Mouse (Mus musculus) hindbrain, embryonic 14.5 days (tissue): ENCODE data around the gene Hdhd3. TPM values are rescaled to one million over a fixed set of nuclear protein-coding genes. Genes with fewer than 3 reads are reported as not detected.

Experiments
- ATAC-seq: fragments of 200-750 bp; cut with Nextera tagmentation; 2 replicates; pipeline ENCODE4 v1.8.0; 2017; ENCODE audit warnings: moderate number of reproducible peaks, mild to moderate bottlenecking, moderate TSS enrichment, moderate library complexity; ENCODE audit not compliant: low FRiP score
- DNase-seq: peaks from one replicate; pipeline ENCODE4 v3.0.0-alpha.2; 2015; ENCODE audit warnings: low spot score
- H3K27ac ChIP-seq: fragments of 300-500 bp; sonication (generic); 2 replicates; pipeline ENCODE4 v1.5.1; 2014; ENCODE audit warnings: mild to moderate bottlenecking, moderate library complexity
- H3K27me3 ChIP-seq: fragments of 300-500 bp; sonication (generic); 2 replicates; pipeline ENCODE4 v1.6.1; 2014; ENCODE audit warnings: mild to moderate bottlenecking, low read length, mixed read lengths; ENCODE audit not compliant: control insufficient read depth, insufficient read depth
- H3K36me3 ChIP-seq: fragments of 300-500 bp; sonication (generic); replicated peaks from 2 replicates; pipeline ENCODE4 v1.6.1; 2014; ENCODE audit not compliant: control insufficient read depth, insufficient read depth
- H3K4me1 ChIP-seq: fragments of 300-500 bp; sonication (generic); replicated peaks from 2 replicates; pipeline ENCODE4 v1.6.1; 2014; ENCODE audit warnings: antibody characterized with exemption, low read length, mixed read lengths; ENCODE audit not compliant: control insufficient read depth, insufficient read depth
- H3K4me2 ChIP-seq: fragments of 300-500 bp; sonication (generic); replicated peaks from 2 replicates; pipeline ENCODE4 v1.6.1; 2014; ENCODE audit warnings: mild to moderate bottlenecking, moderate library complexity
- H3K4me3 ChIP-seq: fragments of 300-500 bp; sonication (generic); replicated peaks from 2 replicates; pipeline ENCODE4 v1.5.1; 2014; ENCODE audit warnings: mild to moderate bottlenecking, low read length
- H3K9ac ChIP-seq: fragments of 300-500 bp; sonication (generic); 2 replicates; pipeline ENCODE4 v1.6.1; 2014
- H3K9me3 ChIP-seq: fragments of 300-500 bp; sonication (generic); 2 replicates; pipeline ENCODE4 v1.6.1; 2016; ENCODE audit warnings: low read length; ENCODE audit not compliant: control insufficient read depth
- WGBS: fragments of 180-500 bp; shearing (Covaris S2); extraction: QIAGEN DNeasy Blood & Tissue Kit; methylation state at CpG from one replicate; pipeline ENCODE4 v1.1.7; 2014; 5-methylcytosine and 5-hydroxymethylcytosine counted together
- polyA plus RNA-seq: library from polyadenylated mRNA; unstranded; fragments of >200 nt; fragmentation: Nextera tagmentation; extraction: Ambion mirVana; gene quantifications from 2 replicates; pipeline ENCODE4 v1.2.1, GENCODE M21; 2014

The Hdhd3 gene
- 11.7 and 13.3 TPM in 2 replicates for polyA plus RNA-seq

DNA sequence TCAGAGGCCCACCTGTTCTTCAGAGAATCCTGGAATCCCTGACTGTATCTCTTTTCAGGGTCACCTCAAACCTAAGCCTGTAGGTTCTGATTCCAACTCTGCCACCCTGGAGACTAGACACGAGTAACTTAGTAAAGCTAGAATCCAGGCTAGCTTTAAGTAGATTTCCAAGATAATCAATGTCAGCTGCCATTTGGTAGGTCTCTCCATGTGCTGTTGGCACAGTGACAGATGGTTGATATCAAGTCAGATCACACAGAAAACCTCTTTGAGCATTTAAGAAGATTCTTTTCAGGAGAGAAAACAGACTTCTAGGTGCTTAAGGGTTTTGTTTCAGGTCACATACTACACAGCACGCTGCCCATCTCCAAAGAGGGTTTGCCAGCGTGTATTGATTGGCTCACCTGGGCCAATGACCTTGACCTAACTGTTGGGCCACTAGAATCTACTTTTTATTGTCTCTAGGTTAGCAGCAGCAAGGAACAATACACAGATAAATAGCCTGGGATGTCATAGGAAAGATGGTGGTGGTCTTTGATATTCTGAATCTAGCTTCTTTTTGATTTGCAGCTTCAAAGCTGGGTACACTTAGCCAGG is at the start of gene Hdhd3:
TSS of gene Hdhd3 (minus strand) at position 94 of the 597 bp plus-strand sequence.
- Histone ChIP-seq H3K9ac (peak within 1 kb of the TSS; percentile 83), H3K27me3 (no peaks in the 10 kb centered on the region), H3K9me3 (no peaks in the 10 kb centered on the region), H3K4me2 (peak within 1 kb of the TSS; percentile 55), H3K27ac (0 out of 2 replicates have a peak within 1 kb of the TSS, but pooled peaks have one; percentile 68), H3K4me1 (0 out of 2 replicates have a peak, but pooled peaks cover 7% of the 10 kb centered on the region), H3K36me3 (peaks cover 16% of the 10 kb centered on the region), H3K4me3 (peak within 1 kb of the TSS; percentile 78)
- ATAC-seq (no peak), DNase-seq (no peak)
- 81% methylated on average over 3 of the region's 3 CpGs for WGBS

- no peaks in the 10 kb centered on the region for H3K4me1 ChIP-seq
- DNase-seq (no peak), ATAC-seq (no peak)
- no peaks in the 10 kb centered on the region for H3K27me3 ChIP-seq
- H3K4me2 ChIP-seq = no peak overlapping the region
- no peak overlapping the region for H3K4me3 ChIP-seq
- H3K9me3 ChIP-seq = no peaks in the 10 kb centered on the region
- 91% methylated on average over 7 of the region's 7 CpGs for WGBS
- no peak overlapping the region for H3K9ac ChIP-seq
- H3K27ac ChIP-seq = no peak overlapping the region
- no peaks in the 10 kb centered on the region for H3K36me3 ChIP-seq
Measured at GRCm38 (mm10) chr4:62551966-62552365, 48.7 kb upstream of the Hdhd3 start.

DNA sequence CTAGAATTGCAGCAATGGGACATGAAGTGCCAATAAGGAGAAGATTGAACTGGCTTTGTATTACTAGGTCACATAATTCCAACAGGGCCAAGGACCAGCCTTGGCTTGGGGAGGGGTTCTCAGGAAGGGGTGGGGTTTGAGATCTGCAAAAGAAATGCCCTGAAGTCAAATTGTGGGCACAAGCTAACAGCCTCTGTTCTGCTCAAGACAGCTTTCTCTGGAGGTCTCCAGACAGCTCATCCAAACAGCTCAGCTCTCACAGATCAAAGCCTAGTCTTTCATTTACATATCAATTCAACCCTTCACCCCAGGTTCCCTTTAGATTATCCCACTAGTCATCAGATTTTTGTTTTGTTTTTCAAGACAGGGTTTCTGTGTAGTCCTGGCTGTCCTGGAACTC is 41.5 kb upstream of the Hdhd3 start:
- no peaks in the 10 kb centered on the region for H3K4me1 ChIP-seq
- H3K4me3 ChIP-seq = no peak overlapping the region
- no peak overlapping the region for H3K27ac ChIP-seq
- ATAC-seq = no peak
- DNase-seq = no peak
- no peaks in the 10 kb centered on the region for H3K9me3 ChIP-seq
- no peak overlapping the region for H3K9ac ChIP-seq
- no peak overlapping the region for H3K4me2 ChIP-seq
- H3K27me3 ChIP-seq = no peaks in the 10 kb centered on the region
- H3K36me3 ChIP-seq = no peaks in the 10 kb centered on the region

GRCm38 (mm10) chr4:62543782-62544181 is 40.5 kb upstream of the Hdhd3 start:
- H3K4me2 ChIP-seq = no peak overlapping the region
- H3K27ac ChIP-seq = no peak overlapping the region
- H3K4me1 ChIP-seq = no peaks in the 10 kb centered on the region
- H3K36me3 ChIP-seq = no peaks in the 10 kb centered on the region
- no peaks in the 10 kb centered on the region for H3K27me3 ChIP-seq
- ATAC-seq (no peak), DNase-seq (no peak)
- H3K4me3 ChIP-seq = no peak overlapping the region
- no peaks in the 10 kb centered on the region for H3K9me3 ChIP-seq
- H3K9ac ChIP-seq = no peak overlapping the region
- 96% methylated on average over 6 of the region's 6 CpGs for WGBS

GRCm38 (mm10) chr4:62541802-62542201 is 38.5 kb upstream of the Hdhd3 start:
- Histone ChIP-seq H3K4me2 (no peak overlapping the region), H3K9me3 (no peaks in the 10 kb centered on the region), H3K36me3 (no peaks in the 10 kb centered on the region), H3K4me1 (no peaks in the 10 kb centered on the region), H3K27me3 (no peaks in the 10 kb centered on the region), H3K9ac (no peak overlapping the region), H3K4me3 (no peak overlapping the region), H3K27ac (no peak overlapping the region)
- ATAC-seq = no peak
- no peak for DNase-seq
- 76% methylated on average over 3 of the region's 3 CpGs for WGBS

DNA sequence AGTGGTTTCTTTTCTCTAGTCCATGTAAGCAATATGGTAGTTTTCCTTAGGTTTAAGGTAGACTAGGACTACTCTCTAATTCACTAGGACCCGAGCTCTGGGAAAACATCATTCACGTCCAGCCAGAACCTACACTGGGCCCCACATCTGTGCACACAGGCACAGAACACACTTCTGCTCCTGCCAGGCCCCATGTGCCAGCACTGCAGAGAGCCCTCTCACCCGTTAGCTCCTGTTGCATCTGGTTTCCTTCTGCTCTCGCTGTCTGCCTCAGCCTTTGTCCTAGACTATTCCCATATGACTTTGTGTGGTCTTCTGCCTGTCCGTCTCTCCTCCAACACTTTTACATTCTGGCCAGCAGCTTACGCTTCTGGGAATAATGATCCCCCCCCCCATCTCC is 30.5 kb upstream of the Hdhd3 start:
- WGBS = 82% methylated on average over 6 of the region's 6 CpGs
- ATAC-seq = no peak
- no peak overlapping the region for H3K4me2 ChIP-seq

GRCm38 (mm10) chr4:62527655-62528054 is 24.4 kb upstream of the Hdhd3 start:
- no peak overlapping the region for H3K4me2 ChIP-seq
- 82% methylated on average over 4 of the region's 4 CpGs for WGBS
- no peak for ATAC-seq

More for the DNA sequence above, 30.5 kb upstream of the Hdhd3 start:
- Histone ChIP-seq H3K4me1 (no peaks in the 10 kb centered on the region), H3K36me3 (no peaks in the 10 kb centered on the region), H3K9me3 (no peaks in the 10 kb centered on the region), H3K4me3 (no peak overlapping the region), H3K27me3 (no peaks in the 10 kb centered on the region), H3K9ac (no peak overlapping the region), H3K27ac (no peak overlapping the region)
- DNase-seq = no peak

DNA sequence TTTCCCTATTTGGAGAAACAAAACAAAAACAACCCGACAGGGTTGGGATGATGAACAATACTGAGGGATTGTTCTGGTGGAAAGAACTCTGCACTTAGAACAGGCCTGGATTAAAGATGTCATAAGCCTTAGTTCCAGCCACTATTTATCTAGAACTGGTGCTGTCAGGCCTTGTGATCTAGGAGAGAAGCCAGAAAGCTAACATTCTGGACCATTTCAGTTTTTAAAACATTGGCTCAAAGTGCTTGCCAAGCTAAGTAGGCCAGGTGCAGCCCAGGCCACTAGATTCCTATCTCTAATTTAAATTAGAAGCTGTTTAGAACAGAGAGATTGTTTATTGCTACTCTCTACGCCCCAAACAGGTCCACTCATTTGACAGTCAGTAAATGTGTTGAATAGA is 23.0 kb upstream of the Hdhd3 start:
- H3K27me3 ChIP-seq = no peaks in the 10 kb centered on the region
- no peaks in the 10 kb centered on the region for H3K9me3 ChIP-seq
- no peak overlapping the region for H3K27ac ChIP-seq
- ATAC-seq (no peak), DNase-seq (no peak)
- 0 out of 2 replicates have a peak, but pooled peaks cover 7% of the 10 kb centered on the region for H3K36me3 ChIP-seq
- no peak overlapping the region for H3K9ac ChIP-seq
- no peak overlapping the region for H3K4me3 ChIP-seq
- WGBS = 63% methylated on average over 2 of the region's 2 CpGs
- peaks cover 8% of the 10 kb centered on the region; the same call in 1 of the 2 replicates for H3K4me1 ChIP-seq
- H3K4me2 ChIP-seq = no peak overlapping the region

More at GRCm38 (mm10) chr4:62527655-62528054, 24.4 kb upstream of the Hdhd3 start:
- H3K36me3 ChIP-seq = 0 out of 2 replicates have a peak, but pooled peaks cover 5% of the 10 kb centered on the region
- no peak for DNase-seq
- no peak overlapping the region for H3K9ac ChIP-seq
- no peaks in the 10 kb centered on the region for H3K9me3 ChIP-seq
- H3K4me3 ChIP-seq = no peak overlapping the region
- peaks cover 8% of the 10 kb centered on the region; the same call in 1 of the 2 replicates for H3K4me1 ChIP-seq
- no peaks in the 10 kb centered on the region for H3K27me3 ChIP-seq
- H3K27ac ChIP-seq = no peak overlapping the region

- Histone ChIP-seq H3K9me3 (no peaks in the 10 kb centered on the region), H3K9ac (peak overlapping the region; percentile 84), H3K27me3 (no peaks in the 10 kb centered on the region), H3K4me2 (peak overlapping the region; percentile 44), H3K4me1 (peaks cover 10% of the 10 kb centered on the region; the same call in 1 of the 2 replicates), H3K4me3 (peak overlapping the region; percentile 69), H3K36me3 (0 out of 2 replicates have a peak, but pooled peaks cover 7% of the 10 kb centered on the region), H3K27ac (no peak overlapping the region; the same call in 1 of the 2 replicates)
- 1% methylated on average over 10 of the region's 10 CpGs for WGBS
- DNase-seq (no peak), ATAC-seq (no peak)
Measured at GRCm38 (mm10) chr4:62525489-62525811, 22.2 kb upstream of the Hdhd3 start.
